Mouse (Mus musculus) left cerebral cortex, postnatal 36 days (tissue): Measurements from ENCODE around the gene Vgll1. TPM values are rescaled to one million over a fixed set of nuclear protein-coding genes. Genes with fewer than 3 reads are reported as not detected.
A peak's percentile ranks its signal among the peaks of the same experiment; 100 is the strongest.

Source experiments
- DNase-seq, 2 experiments: peaks; one replicate each; pipeline ENCODE4 v3.0.0; 2021 to 2022; ENCODE audit warnings: low spot score in 2 of 2, mixed read lengths in 1 of 2
- intact Hi-C: fragments of 180-260 bp; cut with DNase I; formaldehyde crosslinking; loops from one replicate; pipeline ENCODE4 v1.15.1; 2025
- total RNA-seq, 2 experiments: library from RNA; stranded (reverse); gene quantifications; 2 replicates each; pipeline ENCODE4 v1.2.3; 2021

Vgll1 gene
- not detected for total RNA-seq

DNA sequence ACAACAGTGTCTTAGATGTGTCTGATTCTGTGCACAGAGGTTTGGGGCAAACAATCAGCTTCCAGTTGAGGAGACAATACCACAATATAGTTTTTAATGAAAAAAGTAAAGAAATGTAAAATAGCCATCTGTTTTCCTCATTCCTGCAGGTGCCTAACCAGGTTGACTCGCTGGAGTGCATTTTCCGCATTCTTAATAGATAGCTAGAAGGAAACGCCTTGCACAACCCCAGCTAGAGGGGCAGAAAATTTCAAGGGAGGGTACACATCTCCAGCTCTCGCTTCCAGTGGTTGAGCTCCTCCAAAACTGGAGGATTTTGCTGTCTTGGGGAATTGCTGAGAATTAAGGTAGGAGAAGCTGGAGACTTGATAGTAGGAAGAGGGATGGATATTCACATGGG, at the start of gene Vgll1:
Gene Vgll1, plus strand, starts transcription at position 301 of the 400 bp plus-strand sequence.
- intact Hi-C loops = no loop called here
- no peak for DNase-seq

DNA sequence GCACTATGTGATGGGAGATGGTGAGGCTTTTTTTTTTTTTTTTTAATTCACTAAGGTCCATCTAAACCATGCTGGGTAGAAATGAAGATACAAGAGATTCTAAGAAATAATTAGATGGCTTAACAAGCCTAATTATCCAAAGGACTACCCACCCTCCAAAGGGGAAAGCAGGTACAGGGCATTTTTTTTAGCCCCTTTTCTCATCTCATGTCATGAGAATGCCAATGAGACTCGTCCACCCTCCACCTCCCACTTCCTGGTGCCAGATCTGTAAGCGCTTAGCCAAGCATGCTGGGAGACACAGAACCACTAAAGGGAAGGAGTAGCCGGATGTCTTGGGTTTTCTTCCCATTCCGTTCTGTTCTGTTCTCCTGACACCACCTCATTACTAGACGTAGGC, 45.1 kb upstream of the Vgll1 start, which contains the start of gene Brs3:
Gene Brs3, plus strand, starts transcription at position 301 of the 400 bp plus-strand sequence.
- no peak for DNase-seq
- intact Hi-C loops = loop anchor here (10.0 kb wide), 1 partner anchor 198 kb away; no protein-coding TSS in a partner anchor

DNA sequence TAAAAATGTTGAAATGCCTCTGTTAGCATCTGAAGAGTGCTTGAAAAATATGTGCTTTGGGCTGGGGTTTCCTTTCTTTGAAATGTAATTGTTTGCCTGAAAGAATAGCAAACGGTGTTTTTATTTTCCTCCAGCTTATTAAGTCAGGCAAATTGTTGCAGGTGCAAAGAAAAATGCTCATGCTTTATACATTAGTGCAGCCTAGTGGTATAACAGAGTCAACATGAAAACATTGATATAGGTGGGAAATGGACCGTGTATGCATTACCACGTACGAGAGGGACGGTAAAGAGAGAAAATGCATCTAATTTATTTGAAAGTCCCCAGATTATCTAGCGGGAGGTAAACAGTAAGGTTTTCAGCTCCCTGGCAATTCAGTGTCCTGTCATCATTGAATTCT, 44.0 kb upstream of the Vgll1 start:
- intact Hi-C loops = loop anchor here (10.0 kb wide), 1 partner anchor 199 kb away; no protein-coding TSS in a partner anchor

DNA sequence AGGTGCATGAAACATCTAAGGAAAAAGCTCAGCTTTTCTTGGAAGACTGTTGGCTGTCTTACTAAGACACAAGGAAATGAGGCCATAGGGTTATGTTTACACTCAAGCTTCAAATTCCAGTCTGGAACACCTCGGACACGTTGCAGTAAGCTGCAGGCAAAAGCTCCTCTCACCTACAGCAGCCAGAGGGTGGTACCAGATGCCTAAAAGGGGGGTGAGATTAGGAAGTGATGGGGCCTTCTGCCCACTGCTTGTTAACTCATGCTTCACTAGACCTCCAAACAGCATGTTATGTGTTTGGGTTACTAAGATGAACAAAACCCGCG, 35.1 kb upstream of the Vgll1 start:
- intact Hi-C loops = loop anchor here (10.0 kb wide), 1 partner anchor 408 kb away; no protein-coding TSS in a partner anchor
- no peak for DNase-seq

More for the DNA sequence above, 44.0 kb upstream of the Vgll1 start:
- no peak for DNase-seq

DNA sequence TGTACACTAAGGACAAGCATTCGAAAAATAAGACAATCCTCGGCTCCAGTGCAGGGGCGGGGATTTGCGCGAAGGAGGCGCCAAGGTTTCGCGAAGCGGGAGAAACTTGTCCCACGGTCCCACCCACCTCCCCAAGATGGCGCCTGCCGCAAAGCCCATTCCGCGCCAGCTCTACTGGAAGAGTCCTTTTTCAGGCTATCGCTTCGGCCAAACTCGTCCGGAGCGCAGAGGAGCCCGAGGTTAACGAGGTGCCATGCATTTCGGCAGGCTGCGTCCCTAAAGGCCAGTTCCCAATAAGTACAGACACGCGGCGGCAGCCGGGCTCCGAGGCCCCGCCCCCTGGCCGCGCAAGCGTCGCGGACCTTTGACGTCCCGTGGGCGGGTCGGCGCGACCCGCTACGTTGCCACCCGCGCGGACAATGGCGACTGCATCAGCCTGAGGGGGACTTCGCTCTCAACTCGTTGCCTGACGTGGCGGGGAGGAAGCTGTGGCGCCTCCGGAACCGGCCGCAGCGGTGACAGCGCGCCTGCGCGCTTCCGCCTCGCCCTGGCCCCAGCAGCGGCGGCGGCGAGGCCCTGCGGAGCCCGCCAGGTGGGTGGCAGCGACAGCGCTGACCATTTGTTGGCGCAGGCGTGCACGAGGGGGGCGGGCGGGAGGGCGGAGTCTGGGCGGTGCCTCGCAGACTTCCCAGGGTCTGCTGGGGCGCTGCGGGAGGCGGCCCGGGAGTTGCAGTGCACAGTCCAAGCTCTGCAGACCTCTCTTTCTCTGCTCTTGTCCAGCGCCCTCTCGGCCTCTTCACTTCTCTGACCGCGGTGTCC, 34.5 kb upstream of the Vgll1 start, which contains the start of gene Htatsf1:
Gene Htatsf1, plus strand, starts transcription at position 410 of the 819 bp plus-strand sequence.
- intact Hi-C loops = loop anchor here (10.0 kb wide), 1 partner anchor 409 kb away; no protein-coding TSS in a partner anchor
- DNase-seq = peak; percentile 80 to 86

DNA sequence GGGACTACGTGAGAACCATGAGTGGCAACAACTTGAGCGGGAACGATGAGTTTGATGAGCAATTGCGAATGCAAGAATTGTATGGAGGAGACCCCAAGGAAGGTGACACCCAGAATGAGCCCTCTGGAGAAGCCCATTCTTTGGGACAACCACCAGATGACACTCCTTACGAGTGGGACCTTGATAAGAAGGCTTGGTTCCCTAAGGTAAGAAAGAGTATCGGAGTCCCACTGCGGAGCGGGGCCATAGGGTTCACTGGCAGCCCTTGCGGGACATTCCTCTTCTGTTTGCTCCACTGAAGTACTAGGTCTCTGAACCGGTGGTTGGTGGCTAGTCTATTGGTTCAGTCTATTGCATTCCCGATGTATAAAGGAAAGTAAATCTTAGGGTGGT, 33.9 kb upstream of the Vgll1 start:
- DNase-seq = no peak
- intact Hi-C loops = loop anchor here (10.0 kb wide), 1 partner anchor 409 kb away; no protein-coding TSS in a partner anchor

DNA sequence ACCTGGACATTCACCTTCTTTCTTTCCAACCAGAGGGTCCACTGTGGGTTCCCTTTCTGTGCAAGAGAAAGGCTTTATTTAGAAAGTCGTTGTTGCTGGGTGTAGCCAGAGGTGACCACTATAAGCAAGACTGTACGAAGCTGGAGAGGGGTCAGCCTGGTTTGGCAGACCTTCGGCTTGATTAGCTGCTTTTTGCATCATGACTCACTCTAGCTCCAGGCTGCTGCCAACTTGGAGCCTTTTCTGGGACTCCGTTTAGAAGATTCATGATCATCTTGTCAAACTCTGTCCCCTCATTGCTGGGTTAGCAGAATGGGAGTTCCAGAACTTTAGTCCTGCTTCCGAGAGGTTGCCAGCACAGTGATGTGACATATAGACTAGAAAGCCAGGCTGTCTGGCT, 6.4 kb upstream of the Vgll1 start:
- no peak for DNase-seq
- intact Hi-C loops = no loop called here

DNA sequence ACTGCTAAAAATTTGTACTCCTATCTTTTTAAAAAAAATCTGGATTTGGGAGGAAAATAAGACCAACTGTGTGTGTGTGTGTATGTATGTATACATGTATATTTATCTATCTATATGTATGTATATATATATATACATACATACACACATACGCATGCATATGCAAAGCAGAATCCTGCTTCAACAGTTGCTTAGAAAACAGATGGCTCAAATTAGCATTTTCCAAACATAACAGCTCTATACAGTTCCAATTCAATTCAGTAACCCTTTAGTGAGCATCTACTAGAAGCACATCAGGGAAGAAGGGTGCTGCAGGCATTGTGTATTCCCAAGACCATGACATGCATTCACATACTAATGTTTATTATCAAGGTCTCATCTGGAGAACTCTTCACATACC, 15.5 kb downstream of the Vgll1 start:
- no peak for DNase-seq
- intact Hi-C loops = no loop called here

DNA sequence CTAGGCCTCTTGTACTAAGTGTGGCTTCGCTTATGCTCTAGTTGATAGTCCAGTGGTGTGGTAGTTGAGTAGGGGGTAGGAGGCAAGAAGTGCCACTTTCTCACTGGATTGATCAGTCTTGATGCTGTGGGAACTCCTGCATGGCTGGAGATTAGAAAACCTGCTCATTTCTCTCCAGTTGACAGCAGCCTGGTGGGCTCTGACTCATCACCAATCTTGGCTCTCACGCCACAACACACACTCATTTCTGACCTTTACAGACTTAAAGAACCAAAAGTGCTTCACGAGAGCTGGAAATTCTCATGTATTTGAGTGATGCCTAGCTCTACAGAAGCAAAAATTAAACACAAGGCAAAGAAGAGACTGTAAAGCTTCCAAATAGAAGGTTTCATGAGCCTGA, 19.1 kb downstream of the Vgll1 start:
- intact Hi-C loops = no loop called here
- DNase-seq = no peak

DNA sequence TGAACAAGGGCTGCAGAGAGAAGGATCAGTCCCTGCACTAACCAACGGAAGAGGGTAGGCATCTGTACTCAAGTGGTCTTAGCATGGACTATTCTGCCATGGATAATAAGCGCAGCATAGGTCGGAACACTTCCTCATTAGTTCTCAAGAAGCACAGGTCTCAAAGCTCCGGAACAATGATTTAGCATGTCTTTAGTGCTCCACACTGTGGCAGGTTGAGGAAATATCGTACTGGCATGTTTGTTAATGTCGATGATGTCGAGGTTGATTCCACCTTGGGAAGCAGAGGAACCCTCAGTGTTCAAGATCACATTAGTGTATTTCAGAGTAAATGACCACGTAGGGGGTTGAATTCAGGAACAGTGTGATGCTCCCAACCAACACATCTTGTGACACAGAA, 30.2 kb downstream of the Vgll1 start:
- intact Hi-C loops = no loop called here
- DNase-seq = no peak

DNA sequence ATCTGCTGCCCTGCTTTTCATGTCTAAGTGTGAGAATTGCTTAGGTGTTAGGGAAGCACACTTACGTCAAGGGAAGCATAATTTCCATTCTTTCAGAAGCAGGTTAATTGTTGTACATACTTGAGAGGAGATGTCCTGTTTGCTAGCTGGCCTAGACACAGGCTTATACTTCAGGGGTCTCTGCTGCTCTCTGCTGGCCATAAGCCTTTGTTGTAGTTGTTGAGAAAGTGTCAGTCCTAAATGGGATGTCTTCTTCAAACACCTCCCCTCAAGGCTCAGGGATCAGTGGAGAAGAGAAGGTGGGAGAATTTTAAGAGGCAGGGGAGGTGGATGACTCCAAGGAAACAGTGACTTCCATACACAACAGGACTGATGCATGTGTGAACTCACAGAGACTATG, 32.9 kb downstream of the Vgll1 start:
- intact Hi-C loops = no loop called here
- no peak for DNase-seq

DNA sequence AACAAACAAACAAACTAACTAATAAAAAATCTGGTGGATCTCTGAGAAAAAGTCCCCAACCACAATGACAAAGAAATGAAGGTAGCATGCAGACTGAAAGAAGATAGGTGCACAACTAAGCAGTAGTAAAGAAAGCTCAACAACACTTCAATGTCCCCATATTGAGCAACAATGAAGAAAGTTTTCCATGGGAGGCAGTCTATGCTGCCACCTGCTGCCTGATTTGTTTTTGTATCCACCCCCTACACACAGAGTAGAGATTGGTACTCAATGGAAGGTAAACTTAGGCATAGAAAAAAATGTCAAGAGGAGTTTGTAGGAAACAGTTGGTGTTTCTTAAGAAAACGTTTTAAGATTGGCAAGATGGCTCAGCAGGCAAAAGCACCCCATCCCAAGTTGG, 42.7 kb downstream of the Vgll1 start:
- intact Hi-C loops = no loop called here
- no peak for DNase-seq

DNA sequence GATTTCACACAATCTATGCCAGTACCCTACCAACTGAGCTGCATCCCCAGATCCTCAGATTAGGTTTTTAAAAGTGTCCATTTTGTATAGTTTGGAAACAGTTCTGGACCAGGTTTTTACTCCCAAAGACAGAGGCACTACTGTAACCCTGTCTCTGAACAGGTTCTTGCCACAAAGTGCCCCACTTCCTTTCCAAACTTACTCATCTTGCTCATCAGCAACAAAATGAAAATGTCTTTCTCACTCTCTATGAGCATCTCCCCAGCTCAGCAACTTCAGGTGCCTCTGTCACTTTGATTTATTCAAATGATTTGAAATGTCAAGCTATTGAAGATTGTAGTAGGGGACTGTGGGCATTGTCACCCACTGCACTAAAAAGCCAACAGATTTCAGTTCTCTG, 49.7 kb downstream of the Vgll1 start:
- intact Hi-C loops = no loop called here
- DNase-seq = no peak

DNA sequence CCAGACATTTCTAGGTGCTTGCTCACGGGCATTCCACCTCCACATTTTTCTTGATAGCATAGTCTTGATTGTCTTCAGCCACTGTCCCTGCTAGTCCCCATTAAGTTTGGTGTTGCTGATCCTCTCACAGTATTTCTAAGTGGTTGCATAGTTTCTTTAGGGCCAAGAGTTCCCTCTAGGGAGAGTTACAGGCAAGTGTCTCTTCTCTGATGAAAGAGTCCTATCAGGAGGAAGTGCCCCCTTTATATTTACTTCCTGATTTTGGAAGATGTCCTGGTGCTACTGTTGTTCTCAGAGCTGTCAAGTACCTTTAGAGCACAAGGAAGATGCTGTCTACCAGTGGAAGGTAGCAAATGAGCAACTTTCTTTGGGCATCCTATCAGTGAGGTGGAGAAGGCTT, 65.6 kb downstream of the Vgll1 start:
- intact Hi-C loops = no loop called here
- no peak for DNase-seq

Other genes starting within 250 kb of the Vgll1 start
- not detected for gene Adgrg4, start 217.9 kb upstream of the Vgll1 start, total RNA-seq
- not detected for gene Brs3, start 45.0 kb upstream of the Vgll1 start, total RNA-seq
- gene Htatsf1, start 34.5 kb upstream of the Vgll1 start, total RNA-seq = 10 to 100 TPM; 53.4 to 56.2 TPM
- gene Cd40lg, start 124.0 kb downstream of the Vgll1 start, total RNA-seq = not detected